ENCODE assay signal across 8 mouse cellular contexts in the genomic region with DNA sequence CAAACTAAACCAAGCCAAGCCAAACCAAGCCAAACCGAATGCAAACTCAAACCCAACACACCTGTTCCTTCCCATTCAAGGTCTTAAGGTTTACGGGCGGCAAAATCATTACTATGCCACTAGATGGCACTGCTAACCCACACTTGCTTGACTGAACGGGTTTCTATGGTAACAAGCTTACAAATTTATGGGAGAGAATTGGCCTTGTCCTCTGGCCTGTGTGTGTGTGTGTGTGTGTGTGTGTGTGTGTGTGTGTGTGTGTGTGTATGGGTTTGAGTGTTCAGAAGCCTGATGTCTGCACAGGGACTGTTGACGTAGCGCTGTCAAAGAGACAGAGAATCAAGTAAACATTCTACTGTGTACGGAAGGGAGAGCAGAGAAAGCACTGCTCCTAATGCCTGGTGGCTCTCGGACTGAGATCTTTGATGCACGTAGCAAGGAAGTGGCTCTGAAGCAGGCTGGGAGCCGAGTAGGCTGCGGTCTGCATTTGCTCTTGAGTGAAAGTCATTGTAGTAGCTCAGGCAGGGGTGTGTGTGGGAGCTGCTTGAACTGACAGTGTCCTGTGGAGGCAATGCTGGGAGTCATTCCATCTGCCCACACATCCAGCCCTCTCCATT.
A peak's percentile ranks its signal among the peaks of the same experiment; 100 is the strongest.
DNase-seq lines count a peak whose midpoint lies in the region; ATAC-seq and TF ChIP-seq lines count a peak whose summit lies in the region.

No protein-coding gene starts in this region.

- H3K9me3 ChIP-seq in CH12.LX (replicated peaks; ENCODE audit: low read length) = no peaks in the 10 kb centered on the region
- no peaks in the 10 kb centered on the region for H3K9me3 ChIP-seq in liver, embryonic 16.5 days (replicated peaks; ENCODE audit: control insufficient read depth, low read length)
- no peaks in the 10 kb centered on the region for H3K9me3 ChIP-seq in neural tube, embryonic 13.5 days

- H3K4me1 ChIP-seq in CH12.LX (ENCODE audit: control insufficient read depth in 1 of 2, insufficient read depth in 2 of 2) = peaks cover 3 to 5% of the 10 kb centered on the region in 2 experiments
- no peaks in the 10 kb centered on the region for H3K4me1 ChIP-seq in liver, embryonic 16.5 days (ENCODE audit: control insufficient read depth, low read depth, low read length)
- peaks cover 12% of the 10 kb centered on the region for H3K4me1 ChIP-seq in neural tube, embryonic 13.5 days (replicated peaks)

- no peak overlapping the region for H3K4me3 ChIP-seq in CH12.LX (replicated peaks in 1 of 3; ENCODE audit: low read depth in 2 of 3, low read length in 2 of 3, poor library complexity in 1 of 3)
- H3K4me3 ChIP-seq in liver, embryonic 16.5 days (ENCODE audit: low read depth, low read length) = no peak overlapping the region
- H3K4me3 ChIP-seq in neural tube, embryonic 13.5 days = peak overlapping the region; percentile 34

- peak; percentile 62 to 90 for TF ChIP-seq CTCF in CH12.LX (conservative IDR thresholded peaks at IDR 0.05 in 1 of 2, IDR thresholded peaks at IDR 0.05 in 1 of 2; ENCODE audit: low read depth in 2 of 2, low read length in 2 of 2)
- TF ChIP-seq CTCF in brain, embryonic 14.5 days (IDR thresholded peaks at IDR 0.05; ENCODE audit: borderline replicate concordance, extremely low read depth, insufficient read depth, insufficient read length) = peak; percentile 85; the same call in 1 of the 2 replicates

- TF ChIP-seq RAD21 in CH12.LX (IDR thresholded peaks at IDR 0.05; ENCODE audit: low read depth, low read length) = peak; percentile 89

- H3K4me2 ChIP-seq in CH12.LX (ENCODE audit: insufficient read depth, low read depth, poor library complexity, severe bottlenecking) = no peak overlapping the region; the same call in 1 of the 2 replicates
- H3K4me2 ChIP-seq in liver, embryonic 16.5 days (ENCODE audit: low read depth, low read length) = no peak overlapping the region; the same call in 1 of the 2 replicates
- H3K4me2 ChIP-seq in neural tube, embryonic 13.5 days = peak overlapping the region; percentile 55

- no peak overlapping the region for H3K27ac ChIP-seq in CH12.LX (ENCODE audit: insufficient read depth, low read depth)
- no peak overlapping the region for H3K27ac ChIP-seq in liver, embryonic 16.5 days (ENCODE audit: low read length)
- peak overlapping the region; percentile 80 for H3K27ac ChIP-seq in neural tube, embryonic 13.5 days (replicated peaks)

- dilution Hi-C loops in CH12.LX (cut with MboI; ENCODE audit: extremely low pct_ligation_motif_present, extremely low pct_unique_long_range_greater_than_20kb, low sequenced_read_pairs) = no loop called here

- no peak for TF ChIP-seq EP300 in CH12.LX (IDR thresholded peaks at IDR 0.05; ENCODE audit: low read length)

- H3K79me2 ChIP-seq in CH12.LX (replicated peaks; ENCODE audit: control insufficient read depth, extremely low read depth, insufficient read depth, poor library complexity, severe bottlenecking) = no peaks in the 10 kb centered on the region

- H3K9ac ChIP-seq in CH12.LX (ENCODE audit: insufficient read depth, low read depth) = no peak overlapping the region
- no peak overlapping the region for H3K9ac ChIP-seq in liver, embryonic 16.5 days (ENCODE audit: low read depth, low read length)
- peak overlapping the region; percentile 59 for H3K9ac ChIP-seq in neural tube, embryonic 13.5 days

- no peak for TF ChIP-seq POLR2A in CH12.LX (IDR thresholded peaks at IDR 0.05; ENCODE audit: low read depth, low read length)
- no peak for TF ChIP-seq POLR2A in brain, embryonic 14.5 days (IDR thresholded peaks at IDR 0.05; ENCODE audit: borderline replicate concordance, extremely low read depth, insufficient read depth, insufficient read length, poor library complexity, severe bottlenecking)

- peak; percentile 72 for DNase-seq in CH12.LX (ENCODE audit: extremely low read depth)
- peak; percentile 95 for DNase-seq in brain, embryonic 14.5 days (ENCODE audit: low read depth)
- DNase-seq in fibroblast of lung, adult 2 months (ENCODE audit: low read depth) = peak; percentile 47
- DNase-seq in heart, postnatal 14 days = peak; percentile 34 to 52
- DNase-seq in large intestine, adult 2 months (ENCODE audit: low read depth, low spot score) = peak; percentile 31
- peak; percentile 28 to 62 for DNase-seq in thymus, adult 18-20 months

- peak; percentile 30; the same call in 1 of the 2 replicates for ATAC-seq in liver, embryonic 16.5 days (ENCODE audit: low read depth)
- peak; percentile 80 for ATAC-seq in neural tube, embryonic 13.5 days (ENCODE audit: low read depth)

- WGBS in large intestine, adult 2 months = 2% methylated on average over 11 of the region's 11 CpGs
- WGBS in liver, embryonic 16.5 days (ENCODE audit: insufficient replicate concordance) = 12% methylated on average over 11 of the region's 11 CpGs
- 2% methylated on average over 11 of the region's 11 CpGs for WGBS in neural tube, embryonic 13.5 days

- in situ Hi-C loops in CH12.LX (cut with MboI; ENCODE audit: low pct_ligation_motif_present, low pct_unique_long_range_greater_than_20kb, low sequenced_read_pairs) = loop anchor here (25.0 kb wide), 1 partner anchor 1027 kb away; no protein-coding TSS in a partner anchor

- intact Hi-C loops in heart, postnatal 14 days (cut with DNase I) = loop anchor here (5.0 kb wide), 2 partner anchors 442 to 1032 kb away; no protein-coding TSS in a partner anchor

- peaks cover 33% of the 10 kb centered on the region for H3K27me3 ChIP-seq in CH12.LX (replicated peaks)
- H3K27me3 ChIP-seq in liver, embryonic 16.5 days (ENCODE audit: control insufficient read depth, insufficient read depth, low read depth, low read length) = no peaks in the 10 kb centered on the region
- H3K27me3 ChIP-seq in neural tube, embryonic 13.5 days = no peaks in the 10 kb centered on the region

- no peaks in the 10 kb centered on the region for H3K36me3 ChIP-seq in CH12.LX (replicated peaks in 1 of 2; ENCODE audit: control insufficient read depth in 1 of 2, insufficient read depth in 1 of 2, low read length in 1 of 2)
- H3K36me3 ChIP-seq in liver, embryonic 16.5 days (ENCODE audit: control insufficient read depth, insufficient read depth) = no peaks in the 10 kb centered on the region
- no peaks in the 10 kb centered on the region for H3K36me3 ChIP-seq in neural tube, embryonic 13.5 days

TF ChIP-seq in CH12.LX, 34 proteins besides CTCF, POLR2A, EP300 and RAD21:
- TF ChIP-seq ELF1 (IDR thresholded peaks at IDR 0.05; ENCODE audit: low read depth, low read length) (0 out of 2 replicates have a peak, but pooled peaks have one; percentile 20), NRF1 (IDR thresholded peaks at IDR 0.05; ENCODE audit: low read depth, low read length) (no peak), IRF4 (IDR thresholded peaks at IDR 0.05; ENCODE audit: low read depth, low read length) (0 out of 2 replicates have a peak, but pooled peaks have one; percentile 16), MXI1 (IDR thresholded peaks at IDR 0.05; ENCODE audit: low read depth, low read length) (peak; percentile 57), MAX (IDR thresholded peaks at IDR 0.05; ENCODE audit: low read length) (0 out of 2 replicates have a peak, but pooled peaks have one; percentile 18), SMC3 (IDR thresholded peaks at IDR 0.05; ENCODE audit: low read depth, low read length) (peak; percentile 67), JUND (conservative IDR thresholded peaks at IDR 0.05; ENCODE audit: low read depth, low read length) (no peak)

Comparison
In these comparisons a context has a peak if more than half of its experiments do, and no peak if none do; other contexts are left out.
1. DNase-seq: peak in every context shown above with its lines; median percentile 95 in brain, embryonic 14.5 days; 72 in CH12.LX; 47 in fibroblast of lung, adult 2 months; 45 in thymus, adult 18-20 months; 43 in heart, postnatal 14 days; 31 in large intestine, adult 2 months.